Mouse (Mus musculus) E14TG2a.4 (cell line): ENCODE measurements around the gene Mpg.

ENCODE experiments used
- CTCF ChIP-seq: conservative IDR thresholded peaks from 2 replicates; pipeline ENCODE4 v1.5.1; 2014; ENCODE audit warnings: low read length
- NANOG ChIP-seq: IDR thresholded peaks from 2 replicates; pipeline ENCODE4 v1.6.1; 2014; ENCODE audit warnings: borderline replicate concordance, low read length, mixed read lengths

DNA sequence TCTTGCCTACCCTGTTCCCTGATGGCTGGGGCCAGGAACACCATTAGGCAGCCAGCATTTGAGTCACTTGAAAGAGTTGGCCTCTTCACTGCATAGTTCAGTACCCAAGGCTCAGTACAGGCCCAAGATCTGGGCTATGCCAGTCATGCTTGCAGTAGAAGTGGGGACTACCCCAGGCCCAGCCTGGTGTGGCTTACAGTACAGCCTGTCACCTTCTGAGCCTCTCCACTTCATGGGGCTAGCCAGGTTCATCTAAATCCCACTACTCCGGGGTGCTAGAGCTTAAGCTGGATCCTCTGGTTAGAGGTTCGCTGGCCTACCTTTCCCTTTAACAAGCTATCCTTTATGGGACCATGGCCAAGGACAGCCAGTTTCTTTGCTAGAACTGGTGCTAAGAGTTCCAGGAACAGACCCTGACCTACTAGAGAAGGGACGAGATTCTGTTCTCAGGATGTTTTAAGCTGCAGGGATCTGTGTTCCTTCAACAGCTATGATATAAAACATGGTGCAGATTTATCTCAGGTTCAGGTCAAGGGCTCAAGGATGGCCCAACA, 2.1 kb downstream of the Mpg start:
- TF ChIP-seq CTCF = no peak
- no peak for TF ChIP-seq NANOG
